Mouse (Mus musculus): Measurements from ENCODE around the gene Mrps35. TPM values are rescaled to one million over a fixed set of nuclear protein-coding genes. Genes with fewer than 3 reads are reported as not detected.

Gene Mrps35
- polyA plus RNA-seq (2014; fragmentation: Nextera tagmentation; extraction: Ambion mirVana) = 106 and 121 TPM in 2 replicates

DNA sequence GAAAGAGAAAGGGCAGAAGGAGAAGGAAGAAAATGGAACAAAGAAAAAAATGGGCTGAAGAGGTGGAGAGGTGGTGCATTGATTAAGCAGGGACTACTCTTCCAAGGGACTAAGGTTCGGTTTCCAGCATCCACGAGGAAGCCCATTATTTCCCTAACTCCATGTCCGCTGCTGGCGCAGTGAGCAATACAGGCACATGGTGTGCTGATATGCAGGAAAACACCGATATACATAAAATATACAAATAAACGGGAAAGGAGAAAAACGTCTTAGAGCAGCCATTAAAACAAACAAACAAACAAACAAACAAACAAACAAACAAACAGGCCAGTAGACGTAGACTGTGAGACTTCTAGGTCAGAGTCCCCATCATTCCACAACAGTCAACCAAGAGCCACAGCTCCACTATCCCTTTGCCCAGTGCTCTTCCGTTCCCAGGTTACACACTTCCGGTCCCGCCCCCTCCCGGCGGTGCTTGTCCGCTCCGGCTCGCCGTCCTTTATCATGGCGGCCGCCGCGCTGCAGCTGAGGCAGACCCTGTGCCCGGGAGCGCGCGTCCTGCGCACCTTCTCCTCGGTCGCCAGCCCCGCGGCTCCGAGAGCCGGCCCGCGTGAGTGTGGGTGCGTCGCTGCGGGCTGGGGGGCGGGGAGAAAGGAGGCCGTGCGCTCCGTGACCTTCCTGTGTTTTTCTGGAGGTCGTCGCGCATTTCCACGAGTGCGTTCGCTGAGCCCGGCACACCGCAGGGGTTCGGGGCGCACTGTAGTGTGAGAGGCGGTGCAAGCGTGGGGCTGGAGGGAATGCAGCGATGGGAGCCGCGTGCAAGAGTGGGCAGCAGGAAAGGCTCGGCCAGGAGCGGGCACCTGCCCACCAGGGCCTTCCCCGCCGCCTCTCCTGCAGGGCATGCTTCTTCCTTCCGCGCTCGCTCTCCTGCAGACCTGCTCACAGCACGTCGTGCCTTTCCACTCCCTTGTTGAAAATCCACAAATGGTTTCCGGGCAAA is at the start of gene Mrps35:
Gene Mrps35, plus strand, starts transcription at position 474 of the 1,000 bp plus-strand sequence.
- Histone ChIP-seq H3K4me2 (peak within 1 kb of the TSS; percentile 71), H3K27ac (ENCODE audit: low read depth) (peak within 1 kb of the TSS; percentile 83), H3K9me3 (ENCODE audit: low read depth, low read length) (no peaks in the 10 kb centered on the region), H3K9ac (peak within 1 kb of the TSS; percentile 93), H3K27me3 (ENCODE audit: insufficient read depth, low read length) (no peaks in the 10 kb centered on the region), H3K36me3 (ENCODE audit: insufficient read depth) (peaks cover 12% of the 10 kb centered on the region; the same call in 1 of the 2 replicates), H3K4me3 (ENCODE audit: low read depth, low read length) (peak within 1 kb of the TSS; percentile 97), H3K4me1 (ENCODE audit: insufficient read depth) (peaks cover 6% of the 10 kb centered on the region; the same call in 1 of the 2 replicates)
- ATAC-seq (ENCODE audit: insufficient read depth) = peak; percentile 99
- TF ChIP-seq CTCF (IDR thresholded peaks at IDR 0.05; ENCODE audit: low read depth) = peak; percentile 45
- DNase-seq = peak; percentile 95
- 3% methylated on average over 66 of the region's 66 CpGs for WGBS

DNA sequence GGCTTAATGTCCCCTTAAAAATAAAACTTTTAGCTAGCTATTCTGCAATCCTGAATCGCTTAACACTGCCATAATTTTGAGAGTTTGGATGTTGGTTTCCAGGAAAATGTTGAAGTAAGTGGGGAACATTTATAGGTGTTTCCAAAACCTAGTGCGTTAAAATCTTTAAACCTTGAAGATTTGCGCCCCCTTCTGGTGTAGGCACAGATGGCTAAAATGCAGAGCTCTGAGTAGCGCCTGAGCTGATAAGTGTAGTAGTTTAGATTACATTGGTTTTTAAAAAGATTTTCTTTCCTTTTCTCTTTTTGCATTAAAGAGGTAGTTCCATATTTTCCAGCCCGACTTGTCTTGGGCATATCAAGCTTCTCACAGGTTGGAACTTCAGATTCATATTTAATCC is 48.3 kb upstream of the Mrps35 start:
- no peak overlapping the region for H3K4me2 ChIP-seq
- DNase-seq (peak; percentile 90), ATAC-seq (ENCODE audit: insufficient read depth) (no peak)
- H3K9ac ChIP-seq = no peak overlapping the region
- WGBS = 43% methylated on average over 5 of the region's 5 CpGs
- no peak overlapping the region for H3K27ac ChIP-seq (ENCODE audit: low read depth)
- H3K4me3 ChIP-seq (ENCODE audit: low read depth, low read length) = no peak overlapping the region
- H3K36me3 ChIP-seq (ENCODE audit: insufficient read depth) = peaks cover 27% of the 10 kb centered on the region; the same call in 1 of the 2 replicates
- no peaks in the 10 kb centered on the region for H3K4me1 ChIP-seq (ENCODE audit: insufficient read depth)
- no peaks in the 10 kb centered on the region for H3K27me3 ChIP-seq (ENCODE audit: insufficient read depth, low read length)
- TF ChIP-seq CTCF (IDR thresholded peaks at IDR 0.05; ENCODE audit: low read depth) = peak; percentile 74
- H3K9me3 ChIP-seq (ENCODE audit: low read depth, low read length) = no peaks in the 10 kb centered on the region

DNA sequence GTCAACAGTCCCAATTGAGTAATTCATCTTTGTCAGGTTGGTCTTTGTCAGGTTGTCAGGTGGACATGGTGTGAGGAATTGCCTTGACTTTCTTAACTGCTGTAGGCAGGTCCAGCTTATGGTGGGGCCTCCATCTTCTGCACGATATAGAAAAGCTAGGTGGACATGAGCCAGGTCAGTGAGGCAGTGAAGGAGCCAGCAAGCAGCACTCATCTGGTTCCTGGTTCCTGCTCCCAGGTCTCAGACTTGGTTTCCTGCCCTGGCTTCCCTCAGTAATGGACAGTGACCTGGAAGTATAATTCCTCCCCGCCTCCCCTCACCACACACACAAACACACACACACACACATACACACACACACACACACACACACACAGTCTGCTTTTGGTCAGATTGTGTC is 47.2 kb upstream of the Mrps35 start:
- Histone ChIP-seq H3K9ac (no peak overlapping the region), H3K4me1 (ENCODE audit: insufficient read depth) (no peaks in the 10 kb centered on the region)
- WGBS = 75% methylated on average over 2 of the region's 2 CpGs

DNA sequence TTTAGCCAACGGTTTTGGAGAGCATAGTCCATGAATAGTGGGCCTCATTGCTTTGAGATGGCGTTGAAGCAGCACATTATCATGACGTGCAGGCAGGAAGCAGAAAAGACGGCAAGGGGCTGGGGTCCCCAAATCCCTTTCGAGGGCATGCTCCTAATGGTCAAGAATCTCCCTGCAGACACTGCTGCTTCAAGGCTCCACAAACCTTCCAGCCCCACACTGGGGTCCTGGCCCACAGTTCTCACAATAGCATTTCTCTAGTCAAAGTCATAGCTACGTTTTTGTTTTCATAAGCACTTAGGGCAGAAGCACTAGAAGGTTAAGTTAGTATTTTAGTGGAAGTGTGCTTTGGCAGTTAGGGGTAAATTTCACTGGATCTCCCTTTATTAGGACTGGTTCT is 46.7 kb upstream of the Mrps35 start:
- H3K4me3 ChIP-seq (ENCODE audit: low read depth, low read length) = no peak overlapping the region
- ATAC-seq (ENCODE audit: insufficient read depth) = no peak

More for the DNA sequence above, 47.2 kb upstream of the Mrps35 start:
- H3K4me3 ChIP-seq (ENCODE audit: low read depth, low read length) = no peak overlapping the region
- peaks cover 31% of the 10 kb centered on the region; the same call in 1 of the 2 replicates for H3K36me3 ChIP-seq (ENCODE audit: insufficient read depth)
- ATAC-seq (ENCODE audit: insufficient read depth) (no peak), DNase-seq (no peak)
- TF ChIP-seq CTCF (IDR thresholded peaks at IDR 0.05; ENCODE audit: low read depth) = no peak
- no peak overlapping the region for H3K4me2 ChIP-seq
- no peak overlapping the region for H3K27ac ChIP-seq (ENCODE audit: low read depth)
- H3K9me3 ChIP-seq (ENCODE audit: low read depth, low read length) = no peaks in the 10 kb centered on the region
- no peaks in the 10 kb centered on the region for H3K27me3 ChIP-seq (ENCODE audit: insufficient read depth, low read length)

GRCm38 (mm10) chr6:146997006-146997405 is 45.6 kb upstream of the Mrps35 start:
- DNase-seq (no peak), ATAC-seq (ENCODE audit: insufficient read depth) (no peak)
- no peak for TF ChIP-seq CTCF (IDR thresholded peaks at IDR 0.05; ENCODE audit: low read depth)
- Histone ChIP-seq H3K27ac (ENCODE audit: low read depth) (no peak overlapping the region), H3K9me3 (ENCODE audit: low read depth, low read length) (no peaks in the 10 kb centered on the region), H3K9ac (no peak overlapping the region), H3K4me3 (ENCODE audit: low read depth, low read length) (no peak overlapping the region), H3K27me3 (ENCODE audit: insufficient read depth, low read length) (no peaks in the 10 kb centered on the region), H3K4me2 (no peak overlapping the region), H3K36me3 (ENCODE audit: insufficient read depth) (peaks cover 42% of the 10 kb centered on the region), H3K4me1 (ENCODE audit: insufficient read depth) (no peaks in the 10 kb centered on the region)
- 58% methylated on average over 6 of the region's 6 CpGs for WGBS

More for the DNA sequence above, 46.7 kb upstream of the Mrps35 start:
- WGBS = 88% methylated on average over 6 of the region's 6 CpGs
- H3K4me1 ChIP-seq (ENCODE audit: insufficient read depth) = no peaks in the 10 kb centered on the region
- no peak overlapping the region for H3K27ac ChIP-seq (ENCODE audit: low read depth)
- no peak for TF ChIP-seq CTCF (IDR thresholded peaks at IDR 0.05; ENCODE audit: low read depth)
- peaks cover 30% of the 10 kb centered on the region for H3K36me3 ChIP-seq (ENCODE audit: insufficient read depth)
- no peak overlapping the region for H3K9ac ChIP-seq
- no peak overlapping the region for H3K4me2 ChIP-seq
- H3K9me3 ChIP-seq (ENCODE audit: low read depth, low read length) = no peaks in the 10 kb centered on the region
- no peak for DNase-seq
- no peaks in the 10 kb centered on the region for H3K27me3 ChIP-seq (ENCODE audit: insufficient read depth, low read length)

DNA sequence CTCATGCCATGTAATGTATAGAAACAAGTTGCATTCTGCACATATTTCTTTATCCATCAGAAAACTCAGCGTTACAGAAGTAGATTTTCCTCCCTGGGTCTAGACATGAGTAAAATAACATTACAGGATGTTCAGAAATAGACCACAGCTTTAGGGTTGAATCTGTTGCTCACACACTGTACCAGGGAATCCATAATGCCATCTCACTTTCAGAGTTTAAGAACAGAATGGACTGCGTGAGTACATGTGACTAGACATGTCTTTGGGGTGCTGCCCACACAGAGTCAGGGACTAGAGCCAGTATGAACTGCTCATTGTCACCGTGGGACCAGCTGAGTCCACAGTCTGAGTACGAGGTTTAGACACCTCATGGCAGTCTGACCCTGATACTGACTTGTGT is 43.9 kb upstream of the Mrps35 start:
- no peaks in the 10 kb centered on the region for H3K4me1 ChIP-seq (ENCODE audit: insufficient read depth)
- no peak overlapping the region for H3K4me3 ChIP-seq (ENCODE audit: low read depth, low read length)
- TF ChIP-seq CTCF (IDR thresholded peaks at IDR 0.05; ENCODE audit: low read depth) = no peak
- DNase-seq (no peak), ATAC-seq (ENCODE audit: insufficient read depth) (no peak)
- H3K36me3 ChIP-seq (ENCODE audit: insufficient read depth) = peaks cover 46% of the 10 kb centered on the region
- H3K9ac ChIP-seq = no peak overlapping the region
- no peak overlapping the region for H3K27ac ChIP-seq (ENCODE audit: low read depth)
- no peak overlapping the region for H3K4me2 ChIP-seq
- H3K9me3 ChIP-seq (ENCODE audit: low read depth, low read length) = no peaks in the 10 kb centered on the region
- WGBS = 84% methylated on average over 4 of the region's 4 CpGs
- no peaks in the 10 kb centered on the region for H3K27me3 ChIP-seq (ENCODE audit: insufficient read depth, low read length)

GRCm38 (mm10) chr6:146999302-146999701 is 43.3 kb upstream of the Mrps35 start:
- WGBS = 86% methylated on average over 9 of the region's 9 CpGs
- Histone ChIP-seq H3K4me2 (no peak overlapping the region), H3K27me3 (ENCODE audit: insufficient read depth, low read length) (no peaks in the 10 kb centered on the region), H3K9me3 (ENCODE audit: low read depth, low read length) (no peaks in the 10 kb centered on the region), H3K9ac (no peak overlapping the region), H3K36me3 (ENCODE audit: insufficient read depth) (peaks cover 46% of the 10 kb centered on the region), H3K4me1 (ENCODE audit: insufficient read depth) (no peaks in the 10 kb centered on the region), H3K4me3 (ENCODE audit: low read depth, low read length) (no peak overlapping the region), H3K27ac (ENCODE audit: low read depth) (no peak overlapping the region)
- DNase-seq = no peak
- TF ChIP-seq CTCF (IDR thresholded peaks at IDR 0.05; ENCODE audit: low read depth) = no peak
- ATAC-seq (ENCODE audit: insufficient read depth) = no peak
